Mouse (Mus musculus): ENCODE data around the gene Ociad1.

GRCm38 (mm10) chr5:73362338-73362737, 69.8 kb downstream of the Ociad1 start:
- TF ChIP-seq CTCF (IDR thresholded peaks at IDR 0.05; ENCODE audit: low read depth, low read length), result no peak
- TF ChIP-seq TAL1 (conservative IDR thresholded peaks at IDR 0.05; ENCODE audit: low read depth, low read length), result no peak
- TF ChIP-seq GATA1 (IDR thresholded peaks at IDR 0.05; ENCODE audit: borderline replicate concordance, low read length), result no peak
- no peak for TF ChIP-seq POLR2AphosphoS5 (IDR thresholded peaks at IDR 0.05; ENCODE audit: insufficient replicate concordance, low read depth, low read length)

All from G1E (cell line).